Mouse (Mus musculus) spleen, adult 2 months (tissue): ENCODE results near the gene Pkmyt1.

ENCODE experiments used
- CTCF ChIP-seq: fragments of 200-500 bp; IDR thresholded peaks from 2 replicates; pipeline ENCODE4 v1.5.1; 2011; ENCODE audit warnings: mild to moderate bottlenecking, inconsistent platforms; ENCODE audit not compliant: insufficient read depth, insufficient read length, insufficient replicate concordance; ENCODE audit errors: extremely low read depth
- POLR2A ChIP-seq: fragments of 200-500 bp; IDR thresholded peaks from 2 replicates; pipeline ENCODE4 v1.6.1; 2011; ENCODE audit warnings: low read depth, low read length, inconsistent platforms

- TF ChIP-seq CTCF (no peak), POLR2A (no peak)
Measured at GRCm38 (mm10) chr17:23680336-23680735, 45.8 kb upstream of the Pkmyt1 start.
